Mouse (Mus musculus): ENCODE results near the gene Lrrc38. TPM values are rescaled to one million over a fixed set of nuclear protein-coding genes. Genes with fewer than 3 reads are reported as not detected.

The Lrrc38 gene
- polyA plus RNA-seq (2015; fragmentation: Illumina TruSeq; extraction: RNeasy Lipid Tissue Mini Kit (QIAGEN cat#74804); ENCODE audit: low read depth, low replicate concordance): 3.2 TPM

DNA sequence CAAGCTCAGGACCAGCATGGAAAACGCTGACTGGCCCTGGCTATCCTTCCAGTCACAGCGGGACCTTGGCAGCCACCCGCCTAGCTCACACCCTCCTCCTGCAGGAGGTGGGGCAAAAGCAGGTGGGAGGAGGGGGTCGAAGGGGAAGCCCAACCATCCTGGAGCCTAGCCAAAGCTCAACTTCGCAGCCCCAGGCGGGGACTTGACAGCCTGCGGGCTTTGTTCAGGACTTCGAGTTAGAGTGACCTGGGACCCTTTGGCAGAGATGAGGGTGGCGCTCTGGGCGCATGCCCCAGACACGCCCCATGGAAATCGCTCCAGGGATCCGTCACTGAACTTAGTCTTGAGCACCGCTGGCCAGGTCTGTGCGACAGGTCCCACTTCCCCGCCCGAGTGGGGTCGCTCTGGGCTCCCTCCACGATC, at the start of gene Lrrc38:
Lrrc38 (plus strand) TSS at position 274 of the 423 bp plus-strand sequence.

DNA sequence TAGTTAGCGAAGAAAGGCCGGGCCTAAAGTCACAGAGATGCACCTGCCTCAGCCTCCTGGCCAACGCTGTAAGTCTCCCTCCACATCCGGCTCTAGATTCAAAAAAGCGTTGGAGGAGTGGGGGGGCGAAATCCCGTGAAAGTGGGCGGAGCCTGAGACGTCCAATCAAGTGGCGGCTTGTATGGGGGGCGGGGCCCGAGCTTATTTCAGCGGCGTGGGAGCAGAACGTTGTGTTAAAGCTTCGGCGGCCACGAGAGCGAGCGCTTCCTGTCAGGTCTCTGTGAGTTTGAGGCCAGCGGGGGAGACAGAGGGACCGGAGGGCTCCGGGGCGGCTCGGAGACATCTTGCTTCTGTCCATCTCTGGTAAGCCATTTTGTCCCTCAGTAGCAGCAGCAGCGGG, 44.6 kb downstream of the Lrrc38 start, which contains the start of gene Pramel1:
Pramel1 (plus strand) TSS at position 248 of the 400 bp plus-strand sequence.

DNA sequence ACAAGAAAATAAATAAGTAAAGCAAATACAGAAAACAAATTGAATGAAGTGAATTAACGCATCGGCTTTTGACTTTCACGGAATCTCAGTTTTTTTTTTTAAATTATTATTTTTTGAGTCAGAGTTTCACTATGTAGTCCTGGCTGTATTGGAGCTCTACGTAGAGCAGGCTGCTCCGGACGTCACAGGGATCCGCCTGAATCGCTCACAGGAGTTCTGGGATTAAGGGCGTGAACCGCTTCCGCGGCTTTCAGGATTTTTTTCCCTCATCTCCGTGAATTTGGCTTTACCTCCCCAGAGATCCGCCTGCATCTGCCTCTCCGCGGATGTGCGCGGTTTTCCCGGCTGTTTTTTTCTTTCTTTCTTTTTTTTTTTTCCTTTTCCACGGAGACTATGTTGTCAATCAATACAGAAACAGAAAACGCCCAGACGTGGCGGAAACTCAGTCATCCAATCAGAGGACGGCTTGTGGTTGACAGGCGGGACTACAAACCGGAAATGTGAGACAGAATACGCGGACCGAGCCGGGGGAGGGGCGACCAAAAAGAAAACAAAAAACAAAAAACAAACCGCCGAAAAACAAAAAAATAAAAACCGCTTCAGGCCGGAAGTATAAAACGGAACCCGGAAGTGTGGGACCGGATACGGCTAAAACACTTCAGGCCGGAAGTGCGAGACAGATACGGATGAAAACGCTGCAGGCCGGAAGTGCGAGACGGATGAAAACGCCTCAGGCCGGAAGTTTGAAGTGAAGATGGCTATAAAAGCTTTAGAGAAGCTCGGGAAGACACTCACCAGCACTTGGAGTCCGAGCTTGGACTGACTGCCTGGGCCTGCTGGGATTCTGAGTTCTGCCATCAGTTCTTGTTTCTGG, 62.9 kb downstream of the Lrrc38 start, which contains the start of gene Pramef8:
Pramef8 (plus strand) TSS at position 208 of the 874 bp plus-strand sequence.

Other genes starting within 250 kb of the Lrrc38 start
- gene Prdm2, start 136.8 kb upstream of the Lrrc38 start, polyA plus RNA-seq (2015; fragmentation: Illumina TruSeq; extraction: RNeasy Lipid Tissue Mini Kit (QIAGEN cat#74804); ENCODE audit: low read depth, low replicate concordance): 20.4 TPM
- gene Pdpn, start 50.2 kb upstream of the Lrrc38 start, polyA plus RNA-seq (2015; fragmentation: Illumina TruSeq; extraction: RNeasy Lipid Tissue Mini Kit (QIAGEN cat#74804); ENCODE audit: low read depth, low replicate concordance): 15.5 TPM
- not detected for gene Pramel1, start 44.7 kb downstream of the Lrrc38 start, polyA plus RNA-seq (2015; fragmentation: Illumina TruSeq; extraction: RNeasy Lipid Tissue Mini Kit (QIAGEN cat#74804); ENCODE audit: low read depth, low replicate concordance)
- 13.8 TPM for gene Pramef8, start 62.7 kb downstream of the Lrrc38 start, polyA plus RNA-seq (2015; fragmentation: Illumina TruSeq; extraction: RNeasy Lipid Tissue Mini Kit (QIAGEN cat#74804); ENCODE audit: low read depth, low replicate concordance)
- not detected for gene Oog4, start 100.6 kb downstream of the Lrrc38 start, polyA plus RNA-seq (2015; fragmentation: Illumina TruSeq; extraction: RNeasy Lipid Tissue Mini Kit (QIAGEN cat#74804); ENCODE audit: low read depth, low replicate concordance)
- not detected for gene Gm13043, start 161.6 kb downstream of the Lrrc38 start, polyA plus RNA-seq (2015; fragmentation: Illumina TruSeq; extraction: RNeasy Lipid Tissue Mini Kit (QIAGEN cat#74804); ENCODE audit: low read depth, low replicate concordance)
- not detected for gene Gm13040, start 186.2 kb downstream of the Lrrc38 start, polyA plus RNA-seq (2015; fragmentation: Illumina TruSeq; extraction: RNeasy Lipid Tissue Mini Kit (QIAGEN cat#74804); ENCODE audit: low read depth, low replicate concordance)
- not detected for gene BC080695, start 201.9 kb downstream of the Lrrc38 start, polyA plus RNA-seq (2015; fragmentation: Illumina TruSeq; extraction: RNeasy Lipid Tissue Mini Kit (QIAGEN cat#74804); ENCODE audit: low read depth, low replicate concordance)
- gene Gm13057, start 202.0 kb downstream of the Lrrc38 start, polyA plus RNA-seq (2015; fragmentation: Illumina TruSeq; extraction: RNeasy Lipid Tissue Mini Kit (QIAGEN cat#74804); ENCODE audit: low read depth, low replicate concordance): not detected